Mouse (Mus musculus): Measurements from ENCODE around the gene Gzmf.

GRCm38 (mm10) chr14:56205613-56206012 lies 5.6 kb downstream of the Gzmf start:
- no peak for TF ChIP-seq POLR2A (IDR thresholded peaks at IDR 0.05; ENCODE audit: low read depth, low read length)
- no peak for TF ChIP-seq CTCF (IDR thresholded peaks at IDR 0.05; ENCODE audit: extremely low read depth, insufficient read length, insufficient replicate concordance, low read depth, low read length)
